Mouse (Mus musculus) frontal cortex, postnatal 36 days (tissue): ENCODE data around the gene Fut1.
A peak's percentile ranks its signal among the peaks of the same experiment; 100 is the strongest.

ENCODE experiments used
- DNase-seq, 2 experiments: peaks; one replicate each; pipeline ENCODE4 v3.0.0; 2022; ENCODE audit warnings: low spot score in 2 of 2

Gene Fut1

GRCm38 (mm10) chr7:45617042-45617695 lies at the start of gene Fut1:
TSS of gene Fut1 (plus strand) at chr7:45617289.
- no peak for DNase-seq

DNA sequence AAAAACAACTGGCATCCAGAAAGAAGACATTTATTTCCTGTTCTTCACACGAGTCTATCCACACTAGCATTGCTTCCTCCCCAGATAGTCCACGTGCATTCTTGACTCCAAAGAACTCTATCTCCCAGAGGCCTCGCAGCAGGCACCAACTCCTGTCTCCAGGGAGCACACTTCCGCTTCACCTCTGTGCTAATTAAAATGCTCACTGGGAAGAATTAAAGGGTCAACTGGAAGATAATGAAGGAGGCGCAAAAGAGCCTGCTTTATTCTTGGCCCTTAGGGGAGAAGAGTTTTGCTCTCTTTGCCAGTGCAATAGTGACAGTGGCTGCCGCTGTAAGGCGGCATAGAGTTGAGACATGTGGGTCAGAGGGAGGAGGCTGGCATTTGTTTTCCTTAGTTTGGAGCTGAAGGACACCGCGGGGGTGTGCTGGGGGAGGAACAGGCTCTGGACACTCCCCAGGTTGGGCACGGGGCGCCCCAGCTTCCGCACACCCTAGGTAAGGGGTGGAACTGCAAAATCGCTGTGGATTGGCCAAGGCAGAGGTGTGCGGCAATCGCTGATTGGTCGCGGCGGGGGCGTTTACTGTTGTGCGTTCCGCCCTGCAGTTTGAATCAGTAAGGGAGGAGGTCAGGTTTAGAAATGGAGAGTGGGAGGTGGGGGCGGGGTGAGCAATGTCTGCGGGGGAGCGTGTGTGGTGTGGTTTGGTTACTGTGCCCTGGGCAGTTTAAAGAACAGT lies 49.1 kb upstream of the Fut1 start:
- DNase-seq = peak; percentile 85 to 90

GRCm38 (mm10) chr7:45568601-45569473 lies 48.3 kb upstream of the Fut1 start:
- no peak for DNase-seq

GRCm38 (mm10) chr7:45570103-45570741 lies 46.9 kb upstream of the Fut1 start, which contains the start of gene Bcat2:
TSS of gene Bcat2 (plus strand) at chr7:45570153.
- DNase-seq = peak; percentile 51 to 53

DNA sequence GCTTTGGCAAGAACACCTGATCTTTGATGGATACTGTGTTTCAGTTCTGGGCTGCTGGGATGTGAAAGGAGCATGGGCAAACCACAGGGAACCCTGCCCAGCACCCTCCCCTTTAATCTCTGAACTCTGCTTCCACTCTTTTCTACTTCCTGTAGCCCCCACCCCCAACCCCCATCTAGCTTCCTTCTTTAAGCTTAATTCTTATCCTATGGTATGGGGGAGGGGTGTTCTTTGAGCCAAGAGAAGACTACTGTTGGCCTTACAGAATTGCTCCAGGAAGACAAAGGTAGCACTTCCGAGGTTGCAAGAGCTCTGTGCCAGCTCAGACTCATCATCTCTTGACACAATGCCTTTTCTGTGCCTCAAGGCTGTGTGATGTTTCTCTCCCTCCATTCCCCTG lies 45.1 kb upstream of the Fut1 start:
- DNase-seq = no peak

GRCm38 (mm10) chr7:45573954-45574353 lies 43.1 kb upstream of the Fut1 start:
- no peak for DNase-seq

DNA sequence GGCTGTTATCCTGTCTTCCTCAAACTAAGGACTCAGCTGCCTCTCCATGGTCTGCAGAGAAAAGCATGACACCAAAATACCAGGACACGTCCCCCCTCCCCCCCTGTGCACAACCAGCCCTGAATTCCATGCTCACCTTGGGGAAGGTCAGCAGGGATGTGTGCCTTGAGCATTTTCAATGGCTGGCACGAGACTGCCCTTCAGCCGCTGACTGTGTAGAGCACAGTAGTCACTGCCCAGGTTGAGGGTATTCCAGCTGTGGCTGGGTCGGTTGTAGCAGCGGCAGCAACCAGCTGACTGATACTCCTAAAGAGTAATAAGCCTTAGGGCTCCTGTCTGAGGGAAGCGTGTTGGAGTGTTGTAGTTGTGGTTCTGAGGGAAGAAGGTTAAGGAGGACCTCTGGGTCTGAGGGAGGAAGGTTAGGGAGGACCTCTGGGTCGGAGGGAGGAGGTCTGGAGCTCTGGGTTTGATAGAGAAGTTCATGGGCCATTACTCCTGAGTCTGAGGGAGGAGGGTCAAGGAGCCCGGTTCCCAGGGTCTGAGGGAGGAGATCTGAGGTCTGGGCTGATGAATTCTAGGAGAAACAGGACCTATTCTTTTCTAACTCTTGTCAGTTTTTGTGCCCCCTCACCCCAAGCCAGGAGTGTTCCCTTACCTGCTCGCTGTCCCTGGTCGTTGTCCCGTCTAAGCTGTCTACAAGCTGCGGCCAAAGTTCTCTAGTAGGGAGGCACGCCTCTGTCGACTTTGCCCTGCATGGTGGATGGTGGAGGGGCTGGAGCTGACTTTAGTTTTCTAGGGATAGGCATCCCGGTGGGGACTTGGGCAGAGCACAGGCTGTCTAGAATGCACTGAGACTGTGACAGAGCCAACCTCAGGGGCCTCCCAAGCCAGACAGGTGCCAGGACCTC lies 42.4 kb upstream of the Fut1 start:
- no peak for DNase-seq

DNA sequence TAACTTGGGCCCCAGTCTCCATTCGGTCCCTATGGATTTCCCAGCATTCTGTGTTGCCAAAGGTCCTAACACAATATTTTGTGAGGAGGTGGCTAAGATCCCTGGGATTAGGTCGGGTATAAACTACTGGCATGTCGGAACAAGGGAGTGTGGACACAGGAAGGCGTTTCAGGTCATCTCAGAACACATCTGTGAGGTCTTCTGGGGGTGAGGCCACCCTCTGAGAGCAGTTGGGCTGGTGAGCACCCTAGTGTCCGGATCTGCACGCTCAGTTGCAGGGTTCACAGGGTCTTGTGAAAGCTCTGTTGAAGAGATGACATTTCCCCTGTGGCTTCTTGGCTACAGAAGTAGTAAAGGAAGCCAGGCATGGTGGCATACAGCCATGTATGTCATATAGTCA lies 31.2 kb upstream of the Fut1 start:
- no peak for DNase-seq

DNA sequence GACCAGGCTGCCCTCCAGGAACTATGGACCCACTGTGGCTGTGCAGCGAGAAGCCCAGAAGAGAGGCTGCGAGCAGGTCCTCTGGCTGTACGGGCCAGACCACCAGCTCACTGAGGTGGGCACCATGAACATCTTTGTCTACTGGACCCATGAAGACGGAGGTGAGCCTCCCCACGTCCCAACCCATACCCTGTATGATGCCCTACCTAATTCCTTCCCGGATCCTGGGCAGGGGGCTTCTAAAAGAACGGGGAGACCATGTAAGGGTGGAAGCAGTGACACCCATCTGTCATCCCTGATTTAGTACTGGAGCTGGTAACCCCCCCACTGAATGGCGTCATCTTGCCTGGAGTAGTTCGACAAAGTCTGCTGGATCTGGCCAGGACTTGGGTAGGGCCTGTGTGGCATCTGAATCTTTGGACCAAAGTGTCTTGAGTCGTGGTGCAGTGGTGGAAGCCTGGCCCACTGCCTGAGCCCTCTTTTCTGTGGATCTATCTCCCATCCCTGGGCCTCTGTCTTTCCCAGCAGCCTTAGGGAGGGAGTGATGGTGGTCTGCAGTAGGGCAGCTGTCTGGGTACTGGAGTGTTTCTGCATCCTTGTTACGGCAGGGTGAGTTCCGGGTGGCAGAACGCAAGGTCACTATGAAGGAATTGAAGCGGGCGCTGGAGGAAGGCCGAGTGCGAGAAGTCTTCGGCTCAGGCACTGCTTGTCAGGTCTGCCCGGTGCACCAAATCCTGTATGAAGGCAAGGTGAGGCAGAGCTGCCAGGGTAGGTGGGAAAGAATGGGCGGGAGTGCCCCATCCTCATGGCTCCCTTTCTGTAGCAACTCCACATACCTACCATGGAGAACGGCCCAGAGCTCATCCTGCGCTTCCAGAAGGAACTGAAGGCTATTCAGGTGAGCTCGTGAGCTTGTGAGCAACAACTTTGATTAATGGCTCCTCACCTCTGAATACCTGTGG lies 29.2 kb upstream of the Fut1 start:
- no peak for DNase-seq

DNA sequence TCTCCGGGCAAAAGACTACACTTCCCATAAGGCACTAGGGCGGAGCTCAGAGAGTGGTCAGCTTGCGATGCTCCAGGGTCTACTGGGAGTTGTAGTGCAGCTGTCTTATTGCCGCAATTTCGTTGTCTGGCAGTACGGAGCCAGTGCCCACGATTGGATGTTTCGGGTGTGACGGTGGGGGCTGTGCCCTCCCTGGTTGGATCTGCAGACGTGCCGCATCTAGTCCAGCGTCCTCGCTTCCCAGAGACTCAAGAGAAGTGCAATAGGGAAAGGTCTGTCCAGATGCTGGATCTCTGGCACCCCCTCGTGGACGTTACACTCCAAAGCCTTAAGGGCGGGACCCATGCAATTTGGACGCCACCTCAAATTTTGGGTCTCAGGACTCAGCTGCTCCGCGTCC lies 27.9 kb upstream of the Fut1 start:
- peak; percentile 96 to 98 for DNase-seq

DNA sequence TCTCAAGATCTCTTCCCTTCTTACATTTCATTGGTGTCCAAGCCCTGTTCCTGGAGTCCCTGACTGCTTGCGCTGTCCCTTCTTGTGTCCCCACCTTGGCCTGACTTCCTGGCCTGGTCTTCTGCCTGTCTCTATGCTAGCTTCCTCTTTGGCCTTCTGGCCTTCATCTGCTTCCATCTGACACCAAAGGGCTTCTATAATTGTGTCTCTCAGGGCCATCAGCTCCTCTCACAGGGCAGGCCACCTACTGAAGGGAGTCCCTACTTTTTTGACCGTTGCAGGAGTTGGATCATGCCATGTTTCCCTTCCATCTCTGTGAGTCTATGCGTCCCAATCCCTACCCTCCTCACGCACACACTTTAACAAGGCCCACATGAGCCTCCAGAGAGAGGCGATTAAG lies 27.2 kb upstream of the Fut1 start:
- no peak for DNase-seq

DNA sequence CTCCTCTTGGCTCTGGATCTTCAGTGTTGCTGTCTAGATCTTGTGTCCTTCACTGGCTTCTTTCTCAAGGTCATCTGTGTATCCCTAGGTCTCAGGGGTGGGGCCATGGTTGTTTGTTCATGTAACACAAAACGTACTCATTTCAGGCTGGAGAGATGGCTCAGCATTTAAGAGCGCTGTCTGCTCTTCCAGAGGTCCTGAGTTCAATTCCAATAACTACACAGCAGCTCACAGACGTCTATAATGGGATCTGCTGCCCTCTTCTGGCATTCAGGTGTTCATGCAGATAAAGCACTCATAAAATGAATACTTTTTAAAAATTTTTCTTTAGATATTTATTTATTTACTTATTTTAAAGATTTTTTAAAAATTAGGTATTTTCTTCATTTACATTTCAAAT lies 26.2 kb upstream of the Fut1 start:
- no peak for DNase-seq

GRCm38 (mm10) chr7:45591880-45592279 lies 25.2 kb upstream of the Fut1 start:
- no peak for DNase-seq

DNA sequence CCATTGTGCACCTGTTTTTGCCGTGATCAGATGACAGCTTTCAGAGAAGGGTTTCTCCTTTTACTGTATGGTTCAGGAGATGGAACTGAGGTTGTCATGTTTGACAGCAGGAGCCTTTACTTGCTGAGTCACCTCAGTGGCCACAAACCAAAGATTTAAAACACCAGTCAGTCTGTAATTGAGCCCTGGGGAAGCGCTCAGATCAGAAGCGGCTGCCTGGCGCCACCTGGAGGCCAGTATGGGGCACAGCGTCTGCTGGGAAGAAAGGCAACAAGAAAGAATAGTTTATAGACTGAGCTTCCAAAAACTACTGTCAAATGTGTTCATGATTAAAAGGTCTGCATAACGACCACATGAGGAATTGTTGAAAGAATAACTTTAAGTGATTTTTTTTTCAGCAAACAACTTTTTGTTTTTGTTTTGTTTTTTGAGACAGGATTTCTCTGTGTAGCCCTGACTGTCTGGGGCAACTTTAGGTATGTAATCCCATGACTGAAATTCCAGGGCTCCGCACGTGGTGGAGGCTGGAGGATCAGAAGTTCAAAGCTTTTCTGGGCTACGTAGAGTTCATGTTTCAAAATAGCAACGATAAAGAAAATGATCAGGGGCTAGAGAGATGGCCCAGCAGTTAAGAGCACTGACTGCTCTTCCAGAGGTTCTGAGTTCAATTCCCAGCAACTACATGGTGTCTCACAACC lies 23.8 kb upstream of the Fut1 start:
- DNase-seq = peak; percentile 62 to 80

- DNase-seq = no peak
Observed at GRCm38 (mm10) chr7:45595176-45595575, 21.9 kb upstream of the Fut1 start.

DNA sequence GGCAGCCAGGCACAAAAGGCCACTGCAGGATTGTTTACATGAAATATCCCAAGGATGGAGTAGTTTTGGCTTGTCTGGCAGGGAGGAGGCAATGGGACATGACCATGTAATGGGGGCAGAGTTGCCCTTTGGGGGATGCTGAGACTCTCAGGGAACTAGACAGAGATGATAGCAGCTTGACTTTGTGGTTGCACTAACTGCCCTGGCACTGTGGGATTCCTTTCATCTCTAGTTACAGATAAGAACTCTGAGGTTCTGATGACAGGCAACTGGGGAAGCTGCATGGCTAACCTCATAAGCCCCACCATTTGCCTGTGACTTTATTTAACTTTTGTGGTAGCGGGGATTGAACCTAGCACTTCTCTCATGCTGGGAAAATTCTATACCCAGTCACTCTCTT lies 21.0 kb upstream of the Fut1 start:
- no peak for DNase-seq

GRCm38 (mm10) chr7:45597013-45597412 lies 20.1 kb upstream of the Fut1 start:
- DNase-seq = no peak

DNA sequence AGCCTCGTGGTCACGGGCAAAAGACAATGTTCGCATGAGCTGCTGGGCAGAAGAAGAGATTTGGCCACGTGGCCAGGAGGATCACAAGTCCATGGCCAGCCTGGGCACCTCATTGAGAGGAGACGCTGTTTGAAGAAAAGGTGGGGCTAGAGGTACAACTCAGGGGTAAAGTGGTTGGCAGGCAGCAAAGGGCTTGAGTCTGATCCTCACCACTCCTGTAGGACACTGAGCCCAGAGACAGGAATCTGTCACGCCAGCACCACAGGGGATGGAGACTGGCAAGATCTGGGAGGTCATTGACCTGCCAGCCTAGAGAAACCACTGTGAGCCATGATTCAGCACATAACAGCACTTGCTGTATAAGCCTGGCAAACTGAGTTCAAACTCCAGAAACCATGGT lies 19.6 kb upstream of the Fut1 start:
- DNase-seq = no peak
